Mouse (Mus musculus) MEL (cell line): ENCODE data around the gene Agpat1. TPM values are rescaled to one million over a fixed set of nuclear protein-coding genes. Genes with fewer than 3 reads are reported as not detected.

Experiments used
- DNase-seq: peaks from one replicate; pipeline ENCODE4 v3.0.0; 2011; ENCODE audit warnings: low read depth, low spot score
- H3K27ac ChIP-seq: 2 replicates; pipeline ENCODE4 v1.5.1; 2012; ENCODE audit warnings: low read depth, mild to moderate bottlenecking, control low read depth, low read length, moderate library complexity; ENCODE audit not compliant: control insufficient read depth
- H3K27me3 ChIP-seq, 2 experiments: fragments of 150-350 bp in 1 of 2; sonication (generic) in 1 of 2; 2 replicates each; pipeline ENCODE4 v1.6.1; 2012; ENCODE audit warnings: low read length in 2 of 2, mild to moderate bottlenecking in 2 of 2, improper control_type of control experiment in 1 of 2, moderate library complexity in 1 of 2; ENCODE audit not compliant: insufficient read depth in 2 of 2, control insufficient read depth in 1 of 2
- H3K36me3 ChIP-seq, 2 experiments: 2 replicates each; pipeline ENCODE4 v1.6.1; 2012 to 2014; ENCODE audit warnings: low read length in 2 of 2, improper control_type of control experiment in 1 of 2, inconsistent platforms in 1 of 2, mild to moderate bottlenecking in 1 of 2; ENCODE audit not compliant: insufficient read depth in 2 of 2, control insufficient read depth in 1 of 2
- H3K4me1 ChIP-seq, 2 experiments: fragments of 150-350 bp in 1 of 2; sonication (generic) in 1 of 2; 2 replicates each; pipeline ENCODE4 v1.6.1; 2012; ENCODE audit warnings: low read length in 2 of 2, improper control_type of control experiment in 1 of 2, mild to moderate bottlenecking in 1 of 2; ENCODE audit not compliant: insufficient read depth in 2 of 2, control insufficient read depth in 1 of 2
- H3K4me3 ChIP-seq, 2 experiments: fragments of 150-350 bp in 1 of 2; sonication (generic) in 1 of 2; 2 replicates each; pipeline ENCODE4 v1.5.1; 2012; ENCODE audit warnings: low read depth in 2 of 2, low read length in 2 of 2, mild to moderate bottlenecking in 2 of 2, moderate library complexity in 2 of 2, control low read depth in 1 of 2, improper control_type of control experiment in 1 of 2; ENCODE audit not compliant: control insufficient read depth in 1 of 2, insufficient read depth in 1 of 2
- H3K79me2 ChIP-seq: 2 replicates; pipeline ENCODE4 v1.6.1; 2012; ENCODE audit warnings: mild to moderate bottlenecking, low read length, moderate library complexity; ENCODE audit not compliant: control insufficient read depth, poor library complexity, insufficient read depth
- H3K9ac ChIP-seq: 2 replicates; pipeline ENCODE4 v1.6.1; 2012; ENCODE audit warnings: low read depth, mild to moderate bottlenecking, control low read depth, low read length, moderate library complexity; ENCODE audit not compliant: control insufficient read depth, poor library complexity, severe bottlenecking
- H3K9me3 ChIP-seq: fragments of 150-350 bp; sonication (generic); replicated peaks from 2 replicates; pipeline ENCODE4 v1.6.1; 2012; ENCODE audit warnings: mild to moderate bottlenecking, low read length, improper control_type of control experiment, moderate library complexity; ENCODE audit not compliant: insufficient read depth
- BHLHE40 ChIP-seq: IDR thresholded peaks from 2 replicates; pipeline ENCODE4 v1.6.1; 2012; ENCODE audit warnings: low read depth, mild to moderate bottlenecking, inconsistent platforms, low read length, improper control_type of control experiment, borderline replicate concordance
- CTCF ChIP-seq, 3 experiments: IDR thresholded peaks in 2 of 3; conservative IDR thresholded peaks in 1 of 3; 2 replicates each; pipeline ENCODE4 v1.5.1; 2011 to 2012; ENCODE audit warnings: low read length in 3 of 3, low read depth in 2 of 3, mild to moderate bottlenecking in 2 of 3, improper control_type of control experiment in 1 of 3, inconsistent platforms in 1 of 3, mixed read lengths in 1 of 3, moderate library complexity in 1 of 3; ENCODE audit not compliant: control insufficient read depth in 1 of 3, insufficient read depth in 1 of 3, poor library complexity in 1 of 3, severe bottlenecking in 1 of 3
- ELF1 ChIP-seq: IDR thresholded peaks from 2 replicates; pipeline ENCODE4 v1.6.1; 2014; ENCODE audit warnings: low read depth, mild to moderate bottlenecking, inconsistent platforms, low read length, improper control_type of control experiment, moderate library complexity
- EP300 ChIP-seq, 2 experiments: IDR thresholded peaks; 2 replicates each; pipeline ENCODE4 v1.6.1; 2011; ENCODE audit warnings: improper control_type of control experiment in 2 of 2, low read length in 2 of 2, low read depth in 1 of 2, mild to moderate bottlenecking in 1 of 2
- GATA1 ChIP-seq: IDR thresholded peaks from 2 replicates; pipeline ENCODE4 v1.6.1; 2011; ENCODE audit warnings: low read depth, low read length, improper control_type of control experiment
- HCFC1 ChIP-seq: IDR thresholded peaks from 2 replicates; pipeline ENCODE4 v1.6.1; 2012; ENCODE audit warnings: low read depth, mild to moderate bottlenecking, inconsistent platforms, low read length, improper control_type of control experiment, moderate library complexity
- KAT2A ChIP-seq: conservative IDR thresholded peaks from 2 replicates; pipeline ENCODE4 v1.6.1; 2012; ENCODE audit warnings: low read depth, low read length, improper control_type of control experiment, inconsistent platforms
- MAX ChIP-seq: IDR thresholded peaks from 2 replicates; pipeline ENCODE4 v1.6.1; 2011; ENCODE audit warnings: low read length, improper control_type of control experiment
- MAZ ChIP-seq: IDR thresholded peaks from 2 replicates; pipeline ENCODE4 v1.6.1; 2012; ENCODE audit warnings: low read depth, mild to moderate bottlenecking, inconsistent platforms, low read length, improper control_type of control experiment
- MXI1 ChIP-seq: IDR thresholded peaks from 2 replicates; pipeline ENCODE4 v1.6.1; 2011; ENCODE audit warnings: mild to moderate bottlenecking, low read depth, low read length, improper control_type of control experiment
- MYC ChIP-seq: IDR thresholded peaks from 2 replicates; pipeline ENCODE4 v1.6.1; 2011; ENCODE audit warnings: low read depth, mild to moderate bottlenecking, low read length, improper control_type of control experiment, moderate library complexity
- NELFE ChIP-seq: IDR thresholded peaks from 2 replicates; pipeline ENCODE4 v1.6.1; 2011; ENCODE audit warnings: low read depth, low read length, improper control_type of control experiment
- POLR2A ChIP-seq, 2 experiments: IDR thresholded peaks; 2 replicates each; pipeline ENCODE4 v1.6.1; 2011 to 2012; ENCODE audit warnings: low read length in 2 of 2, mild to moderate bottlenecking in 2 of 2, control low read depth in 1 of 2, improper control_type of control experiment in 1 of 2, low read depth in 1 of 2, moderate library complexity in 1 of 2; ENCODE audit not compliant: control insufficient read depth in 1 of 2, insufficient read depth in 1 of 2, poor library complexity in 1 of 2
- POLR2AphosphoS2 ChIP-seq: IDR thresholded peaks from 2 replicates; pipeline ENCODE4 v1.6.1; 2011; ENCODE audit warnings: low read length, improper control_type of control experiment
- RAD21 ChIP-seq: IDR thresholded peaks from 2 replicates; pipeline ENCODE4 v1.6.1; 2011; ENCODE audit warnings: mild to moderate bottlenecking, low read depth, low read length, improper control_type of control experiment
- SIN3A ChIP-seq: IDR thresholded peaks from 2 replicates; pipeline ENCODE4 v1.6.1; 2012; ENCODE audit warnings: low read length, improper control_type of control experiment, inconsistent platforms
- TAL1 ChIP-seq: IDR thresholded peaks from 2 replicates; pipeline ENCODE4 v1.6.1; 2012; ENCODE audit warnings: mild to moderate bottlenecking, inconsistent platforms, low read length, moderate library complexity, mixed read lengths
- TBP ChIP-seq: IDR thresholded peaks from 2 replicates; pipeline ENCODE4 v1.8.0; 2011; ENCODE audit warnings: low read depth, low read length, improper control_type of control experiment
- TCF12 ChIP-seq: IDR thresholded peaks from 2 replicates; pipeline ENCODE4 v1.6.1; 2014; ENCODE audit warnings: low read depth, mild to moderate bottlenecking, inconsistent platforms, low read length, improper control_type of control experiment, moderate library complexity
- ZC3H11A ChIP-seq: IDR thresholded peaks from 2 replicates; pipeline ENCODE4 v1.6.1; 2012; ENCODE audit warnings: low read depth, mild to moderate bottlenecking, inconsistent platforms, low read length, improper control_type of control experiment
- ZKSCAN1 ChIP-seq: IDR thresholded peaks from 2 replicates; pipeline ENCODE4 v1.6.1; 2012; ENCODE audit warnings: low read depth, mild to moderate bottlenecking, inconsistent platforms, low read length, improper control_type of control experiment, moderate library complexity
- ZMIZ1 ChIP-seq: IDR thresholded peaks from 2 replicates; pipeline ENCODE4 v1.6.1; 2012; ENCODE audit warnings: low read depth, mild to moderate bottlenecking, inconsistent platforms, low read length, improper control_type of control experiment, moderate library complexity
- ZNF384 ChIP-seq: IDR thresholded peaks from 2 replicates; pipeline ENCODE4 v1.6.1; 2012; ENCODE audit warnings: low read depth, mild to moderate bottlenecking, inconsistent platforms, low read length, improper control_type of control experiment
- polyA plus RNA-seq, 2 experiments: library from polyadenylated mRNA; stranded (reverse) in 1 of 2; unstranded in 1 of 2; fragments of >175 nt in 1 of 2; fragments of >200 nt in 1 of 2; gene quantifications; 2 replicates each; pipeline versions ENCODE4 v1.2.1 to v1.2.4; 2012; ENCODE audit warnings: low replicate concordance in 2 of 2, low read depth in 1 of 2; ENCODE audit not compliant: insufficient read length in 2 of 2, insufficient read depth in 1 of 2, missing spikeins in 1 of 2
- total RNA-seq: library from RNA; depleted of rRNA; stranded (reverse); fragments of 300-350 nt; gene quantifications from 2 replicates; pipeline ENCODE4 v1.2.3, GENCODE M21; 2012

Agpat1 gene
- total and polyA plus RNA-seq, 3 experiments: 85.2 to 153 TPM; not detected in 1

GRCm38 (mm10) chr17:34644608-34645007 lies 40.5 kb downstream of the Agpat1 start, which contains the start of gene Fkbpl:
TSS of gene Fkbpl (plus strand) at chr17:34644764.
- peak within 1 kb of the TSS; percentile 76 for H3K27ac ChIP-seq
- H3K79me2 ChIP-seq: peaks cover 15% of the 10 kb centered on the region
- peak within 1 kb of the TSS; percentile 81 for H3K9ac ChIP-seq
- DNase-seq: peak; percentile 99
- H3K4me3 ChIP-seq: peak within 1 kb of the TSS; percentile 63 to 67
- peaks cover 0 to 20% of the 10 kb centered on the region in 2 experiments; a peak in 3 of 4 replicates for H3K4me1 ChIP-seq
- no peaks in the 10 kb centered on the region for H3K27me3 ChIP-seq
- H3K36me3 ChIP-seq: peaks cover 0 to 12% of the 10 kb centered on the region in 2 experiments; a peak in 2 of 4 replicates
- TF ChIP-seq NELFE (peak; percentile 46; the same call in 1 of the 2 replicates), MAX (no peak), SIN3A (peak; percentile 100), ZKSCAN1 (no peak), MXI1 (peak; percentile 86), KAT2A (peak; percentile 46; the same call in 1 of the 2 replicates), HCFC1 (peak; percentile 92), GATA1 (0 out of 2 replicates have a peak, but pooled peaks have one; percentile 13), ZMIZ1 (0 out of 2 replicates have a peak, but pooled peaks have one; percentile 29), ZC3H11A (no peak), ZNF384 (no peak), TCF12 (peak; percentile 19; the same call in 1 of the 2 replicates), POLR2AphosphoS2 (no peak; the same call in 1 of the 2 replicates), ELF1 (peak; percentile 78), POLR2A (IDR thresholded peaks at IDR 0.05; ENCODE audit: control insufficient read depth in 1 of 2, insufficient read depth in 1 of 2, low read depth in 1 of 2, low read length in 2 of 2, poor library complexity in 1 of 2) (peak; percentile 68 to 72; a peak in 3 of 4 replicates), TAL1 (no peak), BHLHE40 (no peak), MAZ (0 out of 2 replicates have a peak, but pooled peaks have one; percentile 12)
- no peaks in the 10 kb centered on the region for H3K9me3 ChIP-seq

DNA sequence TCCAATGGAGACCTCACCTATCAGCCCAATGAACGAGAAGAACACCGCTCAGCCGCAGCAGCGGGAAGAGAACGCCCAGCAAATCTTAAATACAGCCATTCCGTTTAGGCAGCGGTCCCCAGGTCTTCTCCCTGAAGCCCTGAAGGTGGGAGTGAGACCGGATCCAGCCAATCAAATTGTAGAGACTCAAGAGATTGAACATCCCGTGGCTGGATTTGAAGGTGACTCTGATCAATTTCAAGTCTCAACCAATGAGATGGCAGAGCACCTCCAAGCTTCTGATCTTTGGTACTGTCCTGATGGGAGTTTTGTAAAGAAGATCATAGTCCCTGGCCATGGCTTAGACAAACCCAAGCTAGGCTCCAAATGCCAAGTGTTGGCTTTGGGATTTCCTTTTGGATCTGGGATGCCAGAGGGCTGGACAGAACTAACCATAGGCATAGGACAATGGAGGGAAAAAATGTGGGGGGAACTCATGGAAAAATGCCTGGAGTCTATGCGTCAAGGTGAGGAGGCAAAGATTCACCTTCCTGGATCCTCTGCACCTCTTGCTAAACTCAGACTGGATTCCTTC lies 41.3 kb downstream of the Agpat1 start:
- Histone ChIP-seq H3K36me3 (peaks cover 0 to 12% of the 10 kb centered on the region in 2 experiments; a peak in 2 of 4 replicates), H3K27ac (peak overlapping the region; percentile 76), H3K9me3 (no peaks in the 10 kb centered on the region), H3K27me3 (no peaks in the 10 kb centered on the region), H3K79me2 (peaks cover 15% of the 10 kb centered on the region), H3K9ac (peak overlapping the region; percentile 81), H3K4me1 (peaks cover 0 to 20% of the 10 kb centered on the region in 2 experiments; a peak in 3 of 4 replicates), H3K4me3 (peak overlapping the region; percentile 63 to 67)
- DNase-seq: peak; percentile 92
- TF ChIP-seq ZKSCAN1 (no peak), BHLHE40 (no peak), POLR2A (IDR thresholded peaks at IDR 0.05; ENCODE audit: control insufficient read depth in 1 of 2, insufficient read depth in 1 of 2, low read depth in 1 of 2, low read length in 2 of 2, poor library complexity in 1 of 2) (0 out of 4 replicates have a peak, but pooled peaks of 1 of the 2 experiments have one; percentile 10), CTCF (IDR thresholded peaks at IDR 0.05 in 2 of 3, conservative IDR thresholded peaks at IDR 0.05 in 1 of 3; ENCODE audit: control insufficient read depth in 1 of 3, insufficient read depth in 1 of 3, low read depth in 2 of 3, low read length in 3 of 3, poor library complexity in 1 of 3, severe bottlenecking in 1 of 3) (no peak), KAT2A (no peak), RAD21 (no peak), MYC (no peak), ZNF384 (no peak), TCF12 (no peak), ZMIZ1 (no peak), TAL1 (no peak), TBP (0 out of 2 replicates have a peak, but pooled peaks have one; percentile 15), MAX (0 out of 2 replicates have a peak, but pooled peaks have one; percentile 14), MAZ (no peak), EP300 (IDR thresholded peaks at IDR 0.05; ENCODE audit: low read depth in 1 of 2, low read length in 2 of 2) (no peak)
